Mouse (Mus musculus) inflammation-experienced regulatory T-cells, adult 6 months (primary cell): ENCODE data around the gene Sfxn5. TPM values are rescaled to one million over a fixed set of nuclear protein-coding genes. Genes with fewer than 3 reads are reported as not detected.

Source experiments
- ATAC-seq: one replicate; pipeline ENCODE4 v1.8.0; 2017
- polyA plus RNA-seq, 3 experiments: library from polyadenylated mRNA; unstranded; fragments of 100-300 nt; shearing (Covaris generic); gene quantifications; one replicate each; pipeline ENCODE4 v1.2.1; 2017

Sfxn5 gene
- polyA plus RNA-seq: 1 to 10 TPM; 1.4 to 3.3 (median 2.1) TPM

- peak; percentile 96 for ATAC-seq
Measured at GRCm38 (mm10) chr6:85333000-85333669, at the start of gene Sfxn5. Gene Sfxn5 (minus strand): TSS chr6:85333422.

DNA sequence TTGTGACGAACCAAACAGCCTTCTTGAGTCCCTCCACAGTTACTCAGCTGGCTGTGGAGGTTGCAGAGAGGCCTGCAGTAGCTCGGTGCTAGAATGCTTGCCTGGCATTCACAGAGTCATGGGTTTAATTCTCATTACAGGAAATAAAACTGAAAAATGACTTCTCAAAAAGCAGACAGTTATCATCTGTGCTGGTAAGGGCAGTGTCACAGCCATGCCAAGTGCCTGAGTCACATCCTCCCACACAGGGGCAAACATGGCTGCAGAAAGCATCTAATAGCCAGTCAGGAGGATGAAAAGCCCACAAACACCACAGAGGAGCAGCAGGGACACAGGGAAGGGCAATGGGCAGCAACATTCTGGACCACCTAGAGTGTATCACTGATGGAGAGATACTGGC lies 49.6 kb upstream of the Sfxn5 start:
- no peak for ATAC-seq

- ATAC-seq: no peak
Measured at GRCm38 (mm10) chr6:85381648-85382020, 48.4 kb upstream of the Sfxn5 start.

DNA sequence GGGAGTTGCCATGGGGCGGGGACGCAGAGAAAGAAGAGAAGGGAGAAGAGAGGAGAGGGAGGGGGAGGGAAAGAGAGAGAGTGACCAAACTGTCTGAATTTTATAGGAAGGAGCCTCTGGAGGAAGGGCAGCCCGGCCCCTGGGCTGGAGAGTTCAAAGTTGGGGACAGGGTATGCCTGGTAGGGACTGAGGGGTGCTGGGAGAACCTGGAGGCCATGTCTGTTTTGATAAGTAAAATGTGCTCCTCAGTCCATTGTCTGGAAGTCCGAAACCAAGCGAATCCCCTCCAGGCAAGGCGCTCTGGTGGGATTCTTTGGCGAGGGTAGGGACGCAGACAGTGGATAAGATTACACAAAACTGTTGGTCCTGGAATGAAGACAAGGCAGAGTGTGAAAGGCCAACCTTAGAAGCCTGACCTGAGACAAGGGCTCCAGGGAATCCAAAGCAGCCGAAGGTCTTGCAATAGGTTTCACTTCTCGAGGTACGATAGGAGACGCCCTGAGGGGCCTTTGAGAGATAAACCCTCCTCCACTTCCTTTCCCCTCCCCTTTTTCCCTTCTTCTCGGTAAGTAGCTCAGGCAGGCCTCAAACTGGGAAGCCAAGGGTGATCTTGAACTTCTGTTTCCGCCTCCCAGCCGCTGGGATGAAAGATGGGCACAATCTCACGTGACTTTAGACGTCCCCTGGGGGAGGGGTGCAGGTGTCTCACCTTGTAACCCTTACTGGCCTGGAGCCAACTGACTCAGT lies 47.9 kb upstream of the Sfxn5 start:
- no peak for ATAC-seq

GRCm38 (mm10) chr6:85380201-85380900 lies 47.1 kb upstream of the Sfxn5 start:
- peak; percentile 75 for ATAC-seq

GRCm38 (mm10) chr6:85378629-85379028 lies 45.4 kb upstream of the Sfxn5 start:
- no peak for ATAC-seq

- ATAC-seq: no peak
Measured at GRCm38 (mm10) chr6:85377876-85378275, 44.7 kb upstream of the Sfxn5 start.

GRCm38 (mm10) chr6:85377066-85377734 lies 44.0 kb upstream of the Sfxn5 start:
- no peak for ATAC-seq

DNA sequence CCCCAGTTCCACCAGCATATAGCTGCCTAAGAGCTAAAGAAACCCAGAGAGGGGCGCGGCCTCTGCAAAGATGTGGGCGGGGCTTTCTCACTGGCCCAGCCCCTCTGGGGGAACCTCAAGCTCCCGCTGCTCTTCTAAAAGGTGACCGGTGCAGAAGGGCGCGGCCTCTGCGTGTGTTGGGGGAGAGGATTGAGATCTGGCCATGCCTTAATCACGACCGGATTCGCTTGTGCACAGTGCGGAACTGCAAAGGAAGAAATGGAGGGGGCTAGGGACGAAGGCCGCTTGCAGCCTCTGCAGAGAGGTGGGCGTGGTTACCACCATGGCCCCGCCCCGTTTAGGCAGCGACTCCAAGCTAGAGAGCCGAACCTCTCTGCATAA lies 41.5 kb upstream of the Sfxn5 start:
- ATAC-seq: peak; percentile 99

GRCm38 (mm10) chr6:85373951-85374733 lies 40.9 kb upstream of the Sfxn5 start, which contains the start of gene Rab11fip5:
Gene Rab11fip5 (minus strand): TSS chr6:85374634.
- ATAC-seq: peak; percentile 18

- no peak for ATAC-seq
Measured at GRCm38 (mm10) chr6:85373066-85373860, 40.0 kb upstream of the Sfxn5 start.

DNA sequence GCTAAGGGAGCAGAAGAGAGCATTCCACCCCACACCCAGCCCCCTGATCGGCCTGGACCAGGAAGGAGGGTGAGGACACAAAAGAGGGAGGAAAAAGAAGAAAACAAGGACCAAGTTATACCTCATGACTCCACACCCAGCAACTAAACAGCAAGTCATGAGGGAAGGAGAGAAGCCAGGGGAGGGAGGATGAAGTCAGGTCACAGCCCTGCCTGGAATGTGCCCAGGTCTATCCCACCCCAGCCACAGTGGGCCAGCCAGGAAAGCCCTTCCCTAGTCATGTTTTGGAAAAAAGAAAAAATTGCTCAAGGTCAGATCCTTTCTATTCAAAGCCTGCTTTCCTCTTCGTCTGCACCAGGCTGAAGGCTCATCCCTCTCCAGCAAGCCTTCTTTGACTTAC lies 39.3 kb upstream of the Sfxn5 start:
- no peak for ATAC-seq

DNA sequence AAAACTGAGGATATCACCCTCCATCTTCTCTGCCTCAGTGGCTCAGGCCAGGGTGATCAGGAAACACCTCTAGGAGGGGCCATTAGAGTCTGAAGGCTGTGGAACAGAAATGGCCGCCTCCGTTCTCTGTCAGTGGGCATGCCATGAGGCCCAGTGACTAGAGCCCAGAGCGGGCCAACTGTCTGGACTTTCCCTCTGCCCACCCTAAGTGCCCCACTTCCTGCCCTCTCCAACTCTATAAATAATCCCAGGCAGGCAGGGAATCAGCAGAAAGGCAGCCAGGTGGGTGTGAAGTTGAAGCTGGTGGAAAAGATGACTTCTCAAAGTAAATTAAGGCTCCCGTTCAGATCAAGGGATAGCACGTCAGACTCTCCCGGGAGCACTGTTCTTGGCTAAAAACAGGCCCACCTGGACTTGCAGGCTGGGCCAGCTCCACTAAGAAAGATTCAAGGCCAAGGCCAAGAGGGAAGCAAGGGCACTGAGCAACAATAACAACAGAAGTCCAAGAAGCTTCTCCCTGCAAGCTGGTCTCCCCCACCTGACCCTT lies 38.7 kb upstream of the Sfxn5 start:
- no peak for ATAC-seq

GRCm38 (mm10) chr6:85370666-85371430 lies 37.6 kb upstream of the Sfxn5 start:
- no peak for ATAC-seq

DNA sequence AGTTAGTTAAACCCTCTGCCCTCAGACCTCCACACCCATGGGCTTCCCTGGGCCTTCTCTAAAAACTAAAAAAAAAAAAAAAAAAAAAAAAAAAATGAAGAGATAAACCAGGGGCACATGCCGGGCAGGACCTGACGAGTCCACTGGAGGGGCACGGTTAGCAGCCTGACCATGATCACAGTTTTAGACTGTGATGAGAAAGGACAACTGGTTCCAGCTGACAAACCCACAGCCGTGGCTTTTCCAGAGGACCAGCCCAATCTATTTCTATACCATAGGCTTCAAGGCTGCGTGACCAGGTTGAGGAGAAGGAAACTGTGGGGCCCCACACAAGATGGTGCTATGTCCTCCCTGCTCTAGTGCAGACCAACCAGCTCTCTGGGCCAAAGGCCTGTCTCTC lies 36.8 kb upstream of the Sfxn5 start:
- no peak for ATAC-seq

DNA sequence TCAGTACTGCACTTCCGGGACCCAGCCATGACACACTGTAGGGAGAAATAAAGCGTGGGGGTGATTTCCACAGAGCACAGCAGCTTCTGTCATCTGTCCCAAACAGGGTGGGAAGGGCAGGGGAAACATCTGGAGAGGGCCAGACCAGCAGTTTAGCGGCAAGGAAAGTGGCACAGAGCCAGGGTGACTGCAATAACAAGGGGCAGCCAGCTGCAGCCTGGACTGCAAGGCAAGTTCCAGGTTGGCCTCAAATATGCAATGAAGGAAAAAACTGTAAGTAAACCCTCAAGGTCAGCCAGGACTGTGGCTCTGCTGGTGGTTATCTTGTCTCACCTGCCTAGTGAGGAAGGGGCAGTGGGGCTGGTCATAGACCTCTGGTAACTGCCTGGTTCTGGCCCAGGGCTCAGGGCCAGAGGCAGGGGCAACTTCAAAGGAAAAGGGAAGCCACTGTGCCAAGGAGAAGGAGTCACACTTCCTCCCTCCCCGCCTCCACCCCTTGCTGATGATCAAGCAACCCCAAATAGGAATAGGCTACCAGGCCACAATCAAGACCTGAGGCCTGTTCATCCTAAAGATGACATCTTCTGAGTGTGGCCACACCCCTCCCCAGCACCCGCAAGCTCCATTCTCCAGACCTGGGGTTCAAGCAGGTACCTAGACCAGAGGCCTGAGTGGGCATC lies 36.1 kb upstream of the Sfxn5 start:
- no peak for ATAC-seq

DNA sequence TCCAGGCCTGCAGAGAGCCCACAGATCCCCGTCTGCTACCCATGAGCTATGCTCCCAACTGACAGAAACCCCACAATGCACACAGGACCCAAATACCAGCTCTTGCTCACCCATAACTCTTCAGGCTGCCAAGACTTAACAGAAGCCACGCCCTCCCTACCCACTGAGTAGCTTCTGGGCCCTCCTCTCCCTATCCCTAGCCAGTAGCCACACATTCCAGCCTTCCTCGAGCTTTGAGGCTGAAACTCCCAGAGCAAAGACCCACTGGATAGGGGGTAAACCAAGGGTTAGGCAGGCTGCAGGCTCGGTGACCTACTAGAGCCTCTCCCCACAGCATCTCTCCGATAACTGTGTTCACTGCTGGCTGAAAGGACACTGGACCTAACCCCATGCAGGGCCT lies 35.5 kb upstream of the Sfxn5 start:
- no peak for ATAC-seq

DNA sequence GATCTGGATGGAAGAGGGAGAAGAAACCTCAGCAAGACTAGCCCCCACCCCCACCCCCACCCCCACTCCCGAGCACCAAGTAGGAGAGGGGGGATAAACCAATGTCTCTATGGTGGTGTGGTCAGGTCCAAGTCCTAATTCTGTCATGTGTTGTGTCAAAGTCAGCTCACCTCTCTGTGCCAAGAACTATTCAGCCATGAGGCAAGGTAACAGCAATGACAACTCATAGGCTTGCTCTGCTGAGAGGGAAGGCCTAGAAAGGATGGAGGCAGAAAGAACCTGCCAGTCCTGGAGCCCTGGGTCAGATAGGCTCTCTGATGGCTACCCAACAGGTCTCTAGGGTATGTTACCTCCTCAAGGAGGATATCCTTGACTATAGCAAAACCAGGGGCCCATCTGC lies 34.9 kb upstream of the Sfxn5 start:
- no peak for ATAC-seq

DNA sequence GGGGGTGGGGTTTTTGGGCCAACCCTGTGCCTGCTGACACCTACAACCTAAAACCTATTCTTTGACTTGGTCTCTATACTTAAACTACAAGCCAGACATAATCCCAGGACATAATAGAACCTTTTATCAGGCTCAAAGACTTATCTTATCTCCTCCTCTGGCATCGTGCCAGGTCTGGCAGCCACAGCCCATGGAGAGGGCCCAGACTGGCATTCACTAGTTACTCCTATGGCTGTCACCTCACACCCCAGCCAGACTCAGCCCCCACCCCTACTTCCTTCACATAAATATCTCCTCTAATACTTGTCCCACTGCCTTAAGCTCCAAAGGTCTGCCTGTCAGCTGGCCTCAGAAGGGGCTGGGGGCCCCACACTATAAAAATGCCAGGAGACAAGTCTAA lies 33.2 kb upstream of the Sfxn5 start:
- no peak for ATAC-seq

- ATAC-seq: no peak
Measured at GRCm38 (mm10) chr6:85364439-85364838, 31.2 kb upstream of the Sfxn5 start.
